Mouse (Mus musculus): ENCODE results near the gene Aqp9.

DNA sequence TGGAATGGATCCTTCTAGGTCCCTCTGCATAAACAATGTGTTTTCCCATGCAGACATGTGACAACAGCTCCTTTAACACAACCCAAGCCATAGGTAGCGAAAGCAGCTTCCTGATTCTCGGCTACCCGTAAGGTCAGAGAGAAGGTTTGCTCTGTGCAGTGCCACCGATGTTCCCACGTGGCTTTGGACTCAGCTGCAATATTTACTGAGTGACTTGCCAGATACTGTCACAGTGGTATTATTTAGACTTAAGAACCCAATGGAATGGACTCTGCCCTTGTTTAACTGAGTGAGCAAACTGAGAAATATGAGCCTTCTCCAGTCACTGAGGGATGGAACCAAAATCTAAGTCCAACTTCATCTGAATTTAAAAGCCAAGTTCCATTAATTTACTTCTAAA lies 35.3 kb downstream of the Aqp9 start:
- TF ChIP-seq CTCF (conservative IDR thresholded peaks at IDR 0.05; ENCODE audit: low read length), result no peak
- no peak for TF ChIP-seq NANOG (IDR thresholded peaks at IDR 0.05; ENCODE audit: borderline replicate concordance, low read length)
- no peak for TF ChIP-seq POU5F1 (IDR thresholded peaks at IDR 0.05; ENCODE audit: borderline replicate concordance, low read length)
